Mouse (Mus musculus): ENCODE results near the gene Xkr7. TPM values are rescaled to one million over a fixed set of nuclear protein-coding genes. Genes with fewer than 3 reads are reported as not detected.

The Xkr7 gene
- polyA plus RNA-seq, 1 experiment from 2014 or later = 0.06 TPM

- no peak overlapping the region for H3K9ac ChIP-seq (ENCODE audit: low read depth, low read length)
- 0 out of 2 replicates have a peak, but pooled peaks cover 2% of the 10 kb centered on the region for H3K27me3 ChIP-seq (replicated peaks; ENCODE audit: control insufficient read depth, insufficient read depth, low read length)
- no peaks in the 10 kb centered on the region for H3K4me1 ChIP-seq (ENCODE audit: control insufficient read depth, insufficient read depth, low read length)
- no peaks in the 10 kb centered on the region for H3K9me3 ChIP-seq (ENCODE audit: control insufficient read depth, low read length)
- no peaks in the 10 kb centered on the region for H3K36me3 ChIP-seq (ENCODE audit: control insufficient read depth, insufficient read depth, low read length)
- no peak for ATAC-seq
- no peak overlapping the region for H3K27ac ChIP-seq (ENCODE audit: low read length)
- H3K4me3 ChIP-seq (ENCODE audit: low read length) = no peak overlapping the region
- 33% methylated on average over 10 of the region's 10 CpGs for WGBS
- H3K4me2 ChIP-seq (ENCODE audit: low read depth, low read length) = no peak overlapping the region
These were observed 59.0 kb downstream of the Xkr7 start for GRCm38 (mm10) chr2:153090551-153091165.

Other genes with a start within 250 kb of the Xkr7 start
- 65.8 and 66.8 TPM in 2 replicates for gene Bcl2l1, start 200.1 kb upstream of the Xkr7 start, polyA plus RNA-seq (2015; fragmentation: Nextera tagmentation; extraction: Ambion mirVana)
- gene Tpx2, start 183.9 kb upstream of the Xkr7 start, polyA plus RNA-seq (2015; fragmentation: Nextera tagmentation; extraction: Ambion mirVana) = 45.7 and 51.5 TPM in 2 replicates
- 0.12 TPM in 1 of 2 replicates, not detected in the other for gene Mylk2, start 120.5 kb upstream of the Xkr7 start, polyA plus RNA-seq (2015; fragmentation: Nextera tagmentation; extraction: Ambion mirVana)
- gene Foxs1, start 98.6 kb upstream of the Xkr7 start, polyA plus RNA-seq (2015; fragmentation: Nextera tagmentation; extraction: Ambion mirVana) = 2.8 and 3.7 TPM in 2 replicates
- gene Dusp15, start 80.2 kb upstream of the Xkr7 start, polyA plus RNA-seq (2015; fragmentation: Nextera tagmentation; extraction: Ambion mirVana) = 0.13 and 0.27 TPM in 2 replicates
- gene Ttll9, start 69.4 kb upstream of the Xkr7 start, polyA plus RNA-seq (2015; fragmentation: Nextera tagmentation; extraction: Ambion mirVana) = 0.16 and 0.18 TPM in 2 replicates
- 92.6 and 94.1 TPM in 2 replicates for gene Pdrg1, start 16.4 kb upstream of the Xkr7 start, polyA plus RNA-seq (2015; fragmentation: Nextera tagmentation; extraction: Ambion mirVana)
- gene Ccm2l, start 34.1 kb downstream of the Xkr7 start, polyA plus RNA-seq (2015; fragmentation: Nextera tagmentation; extraction: Ambion mirVana) = 0.59 and 0.92 TPM in 2 replicates
- gene Hck, start 76.6 kb downstream of the Xkr7 start, polyA plus RNA-seq (2015; fragmentation: Nextera tagmentation; extraction: Ambion mirVana) = 5.4 and 6.2 TPM in 2 replicates
- gene Tm9sf4, start 129.5 kb downstream of the Xkr7 start, polyA plus RNA-seq (2015; fragmentation: Nextera tagmentation; extraction: Ambion mirVana) = 95.8 and 101 TPM in 2 replicates
- gene Tspyl3, start 193.6 kb downstream of the Xkr7 start, polyA plus RNA-seq (2015; fragmentation: Nextera tagmentation; extraction: Ambion mirVana) = 10.7 and 11.4 TPM in 2 replicates
- 53.5 and 67.5 TPM in 2 replicates for gene Plagl2, start 209.6 kb downstream of the Xkr7 start, polyA plus RNA-seq (2015; fragmentation: Nextera tagmentation; extraction: Ambion mirVana)
- gene Pofut1, start 209.7 kb downstream of the Xkr7 start, polyA plus RNA-seq (2015; fragmentation: Nextera tagmentation; extraction: Ambion mirVana) = 13.3 and 13.5 TPM in 2 replicates